Comparison of ENCODE assay signal across 9 mouse cellular contexts in genomic region chr16:43463684-43464475, GRCm38 (mm10).
A peak's percentile ranks its signal among the peaks of the same experiment; 100 is the strongest.
DNase-seq lines count a peak whose midpoint lies in the region; ATAC-seq and TF ChIP-seq lines count a peak whose summit lies in the region.
"Had no signal": no experiment of that assay in that cellular context is flagged by ENCODE, and none has a peak within 500 bp of the region (broad histone marks: within the 10 kb centered on the region; RNA-seq: fewer than 3 reads in every experiment).

No protein-coding gene starts in this region.

- H3K27me3 ChIP-seq in heart, postnatal 0 days (ENCODE audit: control insufficient read depth, insufficient read depth, low read length), result no peaks in the 10 kb centered on the region
- no peaks in the 10 kb centered on the region for H3K27me3 ChIP-seq in neural tube, embryonic 15.5 days (replicated peaks)
- H3K27me3 ChIP-seq in lung, postnatal 0 days (replicated peaks; ENCODE audit: insufficient read depth, low read length), result no peaks in the 10 kb centered on the region
- H3K27me3 ChIP-seq: embryonic facial prominence, embryonic 13.5 days had no signal

- H3K4me3 ChIP-seq in heart, postnatal 0 days (ENCODE audit: low read depth, low read length), result no peak overlapping the region
- no peak overlapping the region for H3K4me3 ChIP-seq in neural tube, embryonic 15.5 days (replicated peaks)
- no peak overlapping the region for H3K4me3 ChIP-seq in lung, postnatal 0 days (ENCODE audit: low read depth, low read length)
- H3K4me3 ChIP-seq: embryonic facial prominence, embryonic 13.5 days had no signal

- ATAC-seq in cerebellum, adult (ENCODE audit: insufficient number of reproducible peaks, low FRiP score, low TSS enrichment), result peak; percentile 49; the same call in 1 of the 2 replicates
- ATAC-seq in heart, postnatal 0 days (ENCODE audit: insufficient read depth, low read depth), result peak; percentile 39; the same call in 1 of the 2 replicates
- ATAC-seq in neural tube, embryonic 15.5 days (ENCODE audit: low FRiP score), result peak; percentile 62; the same call in 1 of the 2 replicates
- no peak for ATAC-seq in lung, postnatal 0 days

- H3K4me1 ChIP-seq in heart, postnatal 0 days (ENCODE audit: control insufficient read depth, insufficient read depth), result peaks cover 21% of the 10 kb centered on the region
- peaks cover 14% of the 10 kb centered on the region for H3K4me1 ChIP-seq in neural tube, embryonic 15.5 days
- no peaks in the 10 kb centered on the region for H3K4me1 ChIP-seq in lung, postnatal 0 days (ENCODE audit: insufficient read depth, low read depth, low read length)

- no peak for TF ChIP-seq CTCF in heart, postnatal 0 days (IDR thresholded peaks at IDR 0.05; ENCODE audit: low read depth)
- TF ChIP-seq CTCF in lung, postnatal 0 days (IDR thresholded peaks at IDR 0.05), result no peak

- H3K9ac ChIP-seq in heart, postnatal 0 days (replicated peaks; ENCODE audit: low read depth, low read length), result no peak overlapping the region
- no peak overlapping the region for H3K9ac ChIP-seq in neural tube, embryonic 15.5 days (replicated peaks)
- H3K9ac ChIP-seq in lung, postnatal 0 days (replicated peaks; ENCODE audit: low read depth), result no peak overlapping the region
- H3K9ac ChIP-seq: embryonic facial prominence, embryonic 13.5 days had no signal

- no peak overlapping the region for H3K4me2 ChIP-seq in heart, postnatal 0 days (ENCODE audit: low read depth, low read length)
- no peak overlapping the region for H3K4me2 ChIP-seq in neural tube, embryonic 15.5 days
- no peak overlapping the region for H3K4me2 ChIP-seq in lung, postnatal 0 days (replicated peaks; ENCODE audit: low read depth, low read length)
- H3K4me2 ChIP-seq: embryonic facial prominence, embryonic 13.5 days had no signal

- DNase-seq in cerebellum, postnatal 4 days (ENCODE audit: low spot score in 2 of 2), result no peak
- DNase-seq in right cerebral cortex, adult 18-20 months, result peak; percentile 51
- DNase-seq in right cerebral cortex, postnatal 25 days, result no peak
- DNase-seq in heart, postnatal 0 days (ENCODE audit: low spot score), result peak; percentile 16
- DNase-seq in spleen, adult 12 weeks (ENCODE audit: low spot score), result no peak
- DNase-seq in lung, postnatal 0 days (ENCODE audit: low spot score), result no peak

- WGBS in heart, postnatal 0 days, result 59% methylated on average over 13 of the region's 13 CpGs
- WGBS in neural tube, embryonic 15.5 days, result 42% methylated on average over 13 of the region's 13 CpGs
- WGBS in lung, postnatal 0 days, result 80% methylated on average over 13 of the region's 13 CpGs

- peak overlapping the region; percentile 69 for H3K27ac ChIP-seq in heart, postnatal 0 days (ENCODE audit: low read depth)
- no peak overlapping the region for H3K27ac ChIP-seq in neural tube, embryonic 15.5 days (replicated peaks)
- no peak overlapping the region for H3K27ac ChIP-seq in lung, postnatal 0 days (ENCODE audit: low read length)
- H3K27ac ChIP-seq: embryonic facial prominence, embryonic 13.5 days had no signal

- H3K9me3 ChIP-seq in heart, postnatal 0 days (replicated peaks; ENCODE audit: control insufficient read depth, low read length), result no peaks in the 10 kb centered on the region
- H3K9me3 ChIP-seq in neural tube, embryonic 15.5 days (replicated peaks), result no peaks in the 10 kb centered on the region
- H3K9me3 ChIP-seq in lung, postnatal 0 days (ENCODE audit: low read length), result no peaks in the 10 kb centered on the region
- H3K9me3 ChIP-seq: embryonic facial prominence, embryonic 13.5 days had no signal

- no peak for TF ChIP-seq EP300 in heart, postnatal 0 days (IDR thresholded peaks at IDR 0.05; ENCODE audit: low read depth)
- TF ChIP-seq EP300 in lung, postnatal 0 days (IDR thresholded peaks at IDR 0.05), result no peak

- H3K36me3 ChIP-seq in heart, postnatal 0 days (replicated peaks; ENCODE audit: control insufficient read depth, insufficient read depth, low read length), result no peaks in the 10 kb centered on the region
- no peaks in the 10 kb centered on the region for H3K36me3 ChIP-seq in neural tube, embryonic 15.5 days
- no peaks in the 10 kb centered on the region for H3K36me3 ChIP-seq in lung, postnatal 0 days (ENCODE audit: insufficient read depth, low read length)
- H3K36me3 ChIP-seq: embryonic facial prominence, embryonic 13.5 days had no signal

Comparison
In these comparisons a context has a peak if more than half of its experiments do, and no peak if none do; other contexts are left out.
1. DNase-seq: peak in right cerebral cortex, adult 18-20 months (single experiment) and heart, postnatal 0 days (single experiment); none in cerebellum, postnatal 4 days (0 of 2), right cerebral cortex, postnatal 25 days (single experiment), spleen, adult 12 weeks (single experiment) and lung, postnatal 0 days (single experiment).